In the genomic region with DNA sequence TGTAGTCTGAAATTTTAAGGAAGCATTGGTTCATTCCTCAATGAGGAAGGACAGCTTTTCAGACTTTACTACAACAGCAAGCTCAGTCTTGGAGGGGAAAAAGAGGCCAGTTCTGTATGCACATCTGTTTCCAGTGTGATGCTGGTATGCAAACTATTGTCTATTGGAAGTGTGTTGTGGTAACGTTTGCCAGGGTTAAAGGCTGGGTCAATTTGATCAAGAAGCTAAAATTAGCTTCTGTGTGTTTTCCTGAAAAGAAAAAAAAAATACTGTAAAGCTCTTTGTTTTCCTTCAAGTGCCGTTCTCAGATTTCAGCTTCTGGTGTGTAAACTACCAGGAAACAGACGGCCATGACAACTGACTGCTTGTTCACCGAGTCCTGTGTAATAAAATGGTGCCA, we compare ENCODE assay signal across 11 mouse cellular contexts.
A peak's percentile ranks its signal among the peaks of the same experiment; 100 is the strongest.
DNase-seq lines count a peak whose midpoint lies in the region; ATAC-seq and TF ChIP-seq lines count a peak whose summit lies in the region.
"Had no signal": no experiment of that assay in that cellular context is flagged by ENCODE, and none has a peak within 500 bp of the region (broad histone marks: within the 10 kb centered on the region; RNA-seq: fewer than 3 reads in every experiment).

No protein-coding gene starts in this region.

- DNase-seq in heart, adult 8-10 months (ENCODE audit: low spot score): peak; percentile 13
- DNase-seq in heart, postnatal 14 days: no peak
- DNase-seq in lung, embryonic 14.5 days: peak; percentile 55
- DNase-seq in lung, postnatal 4 days: no peak
- peak; percentile 76 for DNase-seq in embryo, embryonic 10.5 days (ENCODE audit: low spot score)
- DNase-seq in limb, embryonic 10.5 days (ENCODE audit: low spot score): no peak
- no peak for DNase-seq in adrenal gland, adult 18-20 months (ENCODE audit: low spot score in 2 of 2)
- no peak for DNase-seq in thymus, postnatal 36 days
- DNase-seq: gastrocnemius, postnatal 10 days had no signal

- no peak for ATAC-seq in lung, embryonic 14.5 days (ENCODE audit: insufficient read depth)
- ATAC-seq: intestine, postnatal 0 days had no signal

- H3K27me3 ChIP-seq in lung, embryonic 14.5 days (ENCODE audit: insufficient read depth, low read length): no peaks in the 10 kb centered on the region
- peaks cover 28% of the 10 kb centered on the region for H3K27me3 ChIP-seq in limb, embryonic 10.5 days (ENCODE audit: low read depth, poor library complexity, severe bottlenecking)
- H3K27me3 ChIP-seq: lung, embryonic 15.5 days had no signal

- intact Hi-C loops in heart, postnatal 14 days (cut with DNase I): loop anchor here (5.0 kb wide), 1 partner anchor 52 kb away; no protein-coding TSS in a partner anchor

- no peak for TF ChIP-seq CTCF in lung, embryonic 14.5 days (IDR thresholded peaks at IDR 0.05; ENCODE audit: low read depth)

- WGBS in lung, embryonic 14.5 days: 10% methylated on average over 4 of the region's 4 CpGs
- WGBS in limb, embryonic 10.5 days: 3% methylated on average over 4 of the region's 4 CpGs

- H3K4me1 ChIP-seq in lung, embryonic 14.5 days (ENCODE audit: insufficient read depth): peaks cover 5% of the 10 kb centered on the region
- H3K4me1 ChIP-seq in limb, embryonic 10.5 days: peaks cover 17% of the 10 kb centered on the region

- no peak overlapping the region for H3K4me2 ChIP-seq in lung, embryonic 14.5 days

- no peaks in the 10 kb centered on the region for H3K9me3 ChIP-seq in lung, embryonic 14.5 days (ENCODE audit: low read depth, low read length)
- H3K9me3 ChIP-seq in limb, embryonic 10.5 days (replicated peaks): no peaks in the 10 kb centered on the region
- H3K9me3 ChIP-seq: lung, embryonic 15.5 days had no signal

- 0 out of 2 replicates have a peak overlapping the region, but pooled peaks have one; percentile 21 for H3K27ac ChIP-seq in lung, embryonic 14.5 days (ENCODE audit: low read depth)
- peak overlapping the region; percentile 68 for H3K27ac ChIP-seq in limb, embryonic 10.5 days
- H3K27ac ChIP-seq: lung, embryonic 15.5 days had no signal

- H3K9ac ChIP-seq in lung, embryonic 14.5 days: no peak overlapping the region
- H3K9ac ChIP-seq: lung, embryonic 15.5 days had no signal

- H3K4me3 ChIP-seq in lung, embryonic 14.5 days (ENCODE audit: low read depth, low read length): no peak overlapping the region
- H3K4me3 ChIP-seq in limb, embryonic 10.5 days: no peak overlapping the region
- H3K4me3 ChIP-seq: lung, embryonic 15.5 days had no signal

- no peaks in the 10 kb centered on the region for H3K36me3 ChIP-seq in lung, embryonic 14.5 days (ENCODE audit: insufficient read depth)
- no peaks in the 10 kb centered on the region for H3K36me3 ChIP-seq in limb, embryonic 10.5 days
- H3K36me3 ChIP-seq: lung, embryonic 15.5 days had no signal

Comparison
In these comparisons a context has a peak if more than half of its experiments do, and no peak if none do; other contexts are left out.
1. DNase-seq: peak in heart, adult 8-10 months (single experiment), lung, embryonic 14.5 days (single experiment) and embryo, embryonic 10.5 days (single experiment); none in heart, postnatal 14 days (0 of 2), lung, postnatal 4 days (0 of 2), limb, embryonic 10.5 days (single experiment), adrenal gland, adult 18-20 months (0 of 2) and thymus, postnatal 36 days (0 of 2).